30 mouse cellular contexts compared by ENCODE assay signal in genomic region chr5:9448931-9449330, GRCm38 (mm10).
DNase-seq lines count a peak whose midpoint lies in the region; ATAC-seq and TF ChIP-seq lines count a peak whose summit lies in the region.
"Had no signal": no experiment of that assay in that cellular context is flagged by ENCODE, and none has a peak within 500 bp of the region (broad histone marks: within the 10 kb centered on the region; RNA-seq: fewer than 3 reads in every experiment).

No protein-coding gene starts in this region.

- DNase-seq in hindbrain, postnatal 0 days (ENCODE audit: low spot score) = peak; percentile 28
- DNase-seq in hindbrain, embryonic 10.5 days (ENCODE audit: low spot score) = no peak
- peak; percentile 12 for DNase-seq in Muller cell, postnatal 12 days (ENCODE audit: inconsistent ontology term)
- peak; percentile 56 to 87 for DNase-seq in cerebellum, adult 2 months
- DNase-seq in cerebellum, postnatal 14 days = peak; percentile 48 to 69
- DNase-seq in adrenal gland, adult 2 months = no peak
- no peak for DNase-seq in layer of hippocampus, postnatal 14 days (ENCODE audit: low spot score in 2 of 2)
- no peak for DNase-seq in kidney, postnatal 4 days
- DNase-seq: adrenal gland, adult 8-10 months; gastrocnemius, postnatal 10 days; heart, adult 11 months; kidney, adult 11 months; liver; thymus, adult 18-20 months; thymus, postnatal 36 days had no signal

- no peaks in the 10 kb centered on the region for H3K9me3 ChIP-seq in hindbrain, postnatal 0 days (ENCODE audit: low read length)
- no peaks in the 10 kb centered on the region for H3K9me3 ChIP-seq in hindbrain, embryonic 10.5 days
- H3K9me3 ChIP-seq: embryonic facial prominence, embryonic 13.5 days; forebrain, embryonic 10.5 days; heart, embryonic 10.5 days; heart, embryonic 15.5 days; hindbrain, embryonic 12.5 days; midbrain, embryonic 10.5 days; neural tube, embryonic 12.5 days had no signal

- 69% methylated on average over 6 of the region's 6 CpGs for WGBS in hindbrain, postnatal 0 days
- 90% methylated on average over 6 of the region's 6 CpGs for WGBS in hindbrain, embryonic 10.5 days
- 7% methylated on average over 6 of the region's 6 CpGs for WGBS in cerebellum, adult 2 months

- no peak overlapping the region for H3K4me3 ChIP-seq in hindbrain, postnatal 0 days (ENCODE audit: low read length)
- no peak overlapping the region for H3K4me3 ChIP-seq in hindbrain, embryonic 10.5 days
- no peak overlapping the region for H3K4me3 ChIP-seq in cerebellum, adult 2 months (replicated peaks; ENCODE audit: insufficient read depth, low read depth, low read length)
- H3K4me3 ChIP-seq: embryonic facial prominence, embryonic 13.5 days; forebrain, embryonic 10.5 days; heart, embryonic 10.5 days; heart, embryonic 15.5 days; hindbrain, embryonic 12.5 days; midbrain, embryonic 10.5 days; myocyte; neural tube, embryonic 12.5 days had no signal

- TF ChIP-seq CTCF in hindbrain, postnatal 0 days (IDR thresholded peaks at IDR 0.05; ENCODE audit: low read depth) = no peak
- TF ChIP-seq CTCF in cerebellum, adult 2 months (IDR thresholded peaks at IDR 0.05; ENCODE audit: borderline replicate concordance, insufficient read depth, low read depth, low read length) = no peak

- no peaks in the 10 kb centered on the region for H3K36me3 ChIP-seq in hindbrain, postnatal 0 days (ENCODE audit: insufficient read depth, low read length)
- H3K36me3 ChIP-seq in hindbrain, embryonic 10.5 days = no peaks in the 10 kb centered on the region
- H3K36me3 ChIP-seq: embryonic facial prominence, embryonic 13.5 days; forebrain, embryonic 10.5 days; heart, embryonic 10.5 days; heart, embryonic 15.5 days; hindbrain, embryonic 12.5 days; midbrain, embryonic 10.5 days; neural tube, embryonic 12.5 days had no signal

- no peak overlapping the region for H3K9ac ChIP-seq in hindbrain, postnatal 0 days (replicated peaks; ENCODE audit: low read length)
- H3K9ac ChIP-seq: embryonic facial prominence, embryonic 13.5 days; forebrain, postnatal 0 days; heart, embryonic 15.5 days; hindbrain, embryonic 12.5 days; liver, embryonic 14.5 days; lung, embryonic 14.5 days; neural tube, embryonic 12.5 days had no signal

- TF ChIP-seq POLR2A in cerebellum, adult 2 months (IDR thresholded peaks at IDR 0.05; ENCODE audit: borderline replicate concordance, insufficient read depth, low read length) = no peak

- peak; percentile 45; the same call in 1 of the 2 replicates for ATAC-seq in hindbrain, postnatal 0 days
- ATAC-seq: activated CD4-positive, CD25-positive, alpha-beta regulatory T cell, adult 4 months; CD4-positive, CD25-positive, alpha-beta regulatory T cell, adult 4 months; inflammation-experienced regulatory T-cells, adult 6 months had no signal

- no peaks in the 10 kb centered on the region for H3K4me1 ChIP-seq in hindbrain, postnatal 0 days (ENCODE audit: insufficient read depth, low read length)
- no peaks in the 10 kb centered on the region for H3K4me1 ChIP-seq in hindbrain, embryonic 10.5 days (replicated peaks)
- H3K4me1 ChIP-seq in cerebellum, adult 2 months (ENCODE audit: control insufficient read depth, insufficient read depth, low read length) = peaks cover 3% of the 10 kb centered on the region; the same call in 1 of the 2 replicates
- H3K4me1 ChIP-seq: embryonic facial prominence, embryonic 13.5 days; forebrain, embryonic 10.5 days; heart, embryonic 10.5 days; heart, embryonic 15.5 days; hindbrain, embryonic 12.5 days; midbrain, embryonic 10.5 days; neural tube, embryonic 12.5 days had no signal

- H3K27me3 ChIP-seq in hindbrain, postnatal 0 days (ENCODE audit: insufficient read depth, low read length) = no peaks in the 10 kb centered on the region
- no peaks in the 10 kb centered on the region for H3K27me3 ChIP-seq in hindbrain, embryonic 10.5 days (ENCODE audit: insufficient read depth, poor library complexity, severe bottlenecking)
- no peaks in the 10 kb centered on the region for H3K27me3 ChIP-seq in cerebellum, adult 2 months (ENCODE audit: control insufficient read depth, insufficient read depth, low read length)
- H3K27me3 ChIP-seq: embryonic facial prominence, embryonic 13.5 days; heart, embryonic 15.5 days; hindbrain, embryonic 12.5 days; neural tube, embryonic 12.5 days had no signal

- H3K4me2 ChIP-seq in hindbrain, postnatal 0 days (ENCODE audit: low read depth, low read length) = no peak overlapping the region
- H3K4me2 ChIP-seq: embryonic facial prominence, embryonic 13.5 days; heart, embryonic 15.5 days; hindbrain, embryonic 12.5 days; lung, embryonic 14.5 days; neural tube, embryonic 12.5 days had no signal

- H3K27ac ChIP-seq in hindbrain, postnatal 0 days = no peak overlapping the region
- no peak overlapping the region for H3K27ac ChIP-seq in hindbrain, embryonic 10.5 days
- H3K27ac ChIP-seq in cerebellum, adult 2 months (ENCODE audit: insufficient read depth, low read length) = no peak overlapping the region; the same call in 1 of the 2 replicates
- H3K27ac ChIP-seq: embryonic facial prominence, embryonic 13.5 days; forebrain, embryonic 10.5 days; heart, embryonic 10.5 days; heart, embryonic 15.5 days; hindbrain, embryonic 12.5 days; liver, embryonic 14.5 days; midbrain, embryonic 10.5 days; neural tube, embryonic 12.5 days; stomach, postnatal 0 days had no signal

Comparison
In these comparisons a context has a peak if more than half of its experiments do, and no peak if none do; other contexts are left out.
1. DNase-seq: peak in hindbrain, postnatal 0 days (single experiment), Muller cell, postnatal 12 days (single experiment), cerebellum, adult 2 months (2 of 2) and cerebellum, postnatal 14 days (2 of 2); none in hindbrain, embryonic 10.5 days (single experiment), adrenal gland, adult 2 months (single experiment), layer of hippocampus, postnatal 14 days (0 of 2) and kidney, postnatal 4 days (0 of 2).